Mouse (Mus musculus): ENCODE measurements at regions not wholly inside any gene's neighbourhood (a gene's known extent, or its start where the extent isn't known, plus 50 kb on each side); places are given as distances from the start of the nearest gene placed in this dataset.

DNA sequence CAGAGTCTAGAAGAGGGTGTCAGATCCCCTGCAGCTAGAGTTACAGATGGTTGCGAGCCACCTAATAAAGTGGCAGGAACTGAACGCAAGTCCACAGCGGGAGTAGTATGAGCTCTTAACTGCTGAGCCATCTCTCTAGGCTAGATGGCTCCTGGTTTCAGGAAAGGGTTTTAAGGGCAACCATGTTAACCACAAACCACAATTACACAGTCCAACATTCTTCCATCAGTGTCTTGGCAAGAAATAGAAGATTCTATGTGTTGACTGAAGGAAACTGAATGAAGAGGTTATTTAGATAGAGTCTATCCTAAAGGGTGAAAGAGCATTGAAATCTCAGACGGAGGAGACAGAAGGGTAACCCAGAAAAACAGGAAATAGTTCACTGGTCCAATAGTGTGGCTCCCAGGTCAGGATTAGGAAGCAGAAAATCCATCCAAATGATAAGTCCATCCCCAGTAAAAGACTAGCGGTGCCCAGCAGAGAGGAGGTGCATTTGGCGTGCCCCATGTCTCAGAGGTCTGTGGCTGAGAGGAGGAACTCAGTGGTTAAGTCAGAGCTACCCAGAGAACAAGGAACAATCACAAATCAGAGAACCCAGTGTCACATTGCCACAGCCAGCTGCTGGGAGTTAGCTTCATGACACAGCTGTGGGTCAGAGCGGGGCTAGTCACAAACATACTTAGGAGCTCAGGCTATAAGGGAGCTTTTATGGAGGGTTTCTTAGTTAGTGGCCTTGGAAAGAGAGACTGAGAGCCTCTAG, 147.3 kb downstream of the Gm12728 start:
- TF ChIP-seq POLR2A (IDR thresholded peaks at IDR 0.05; ENCODE audit: borderline replicate concordance, control insufficient read depth, low read depth, low read length) (no peak), CTCF (IDR thresholded peaks at IDR 0.05; ENCODE audit: control insufficient read depth, insufficient read depth, low read length) (no peak)
